Comparison of ENCODE assay signal across 9 mouse cellular contexts in the genomic region with DNA sequence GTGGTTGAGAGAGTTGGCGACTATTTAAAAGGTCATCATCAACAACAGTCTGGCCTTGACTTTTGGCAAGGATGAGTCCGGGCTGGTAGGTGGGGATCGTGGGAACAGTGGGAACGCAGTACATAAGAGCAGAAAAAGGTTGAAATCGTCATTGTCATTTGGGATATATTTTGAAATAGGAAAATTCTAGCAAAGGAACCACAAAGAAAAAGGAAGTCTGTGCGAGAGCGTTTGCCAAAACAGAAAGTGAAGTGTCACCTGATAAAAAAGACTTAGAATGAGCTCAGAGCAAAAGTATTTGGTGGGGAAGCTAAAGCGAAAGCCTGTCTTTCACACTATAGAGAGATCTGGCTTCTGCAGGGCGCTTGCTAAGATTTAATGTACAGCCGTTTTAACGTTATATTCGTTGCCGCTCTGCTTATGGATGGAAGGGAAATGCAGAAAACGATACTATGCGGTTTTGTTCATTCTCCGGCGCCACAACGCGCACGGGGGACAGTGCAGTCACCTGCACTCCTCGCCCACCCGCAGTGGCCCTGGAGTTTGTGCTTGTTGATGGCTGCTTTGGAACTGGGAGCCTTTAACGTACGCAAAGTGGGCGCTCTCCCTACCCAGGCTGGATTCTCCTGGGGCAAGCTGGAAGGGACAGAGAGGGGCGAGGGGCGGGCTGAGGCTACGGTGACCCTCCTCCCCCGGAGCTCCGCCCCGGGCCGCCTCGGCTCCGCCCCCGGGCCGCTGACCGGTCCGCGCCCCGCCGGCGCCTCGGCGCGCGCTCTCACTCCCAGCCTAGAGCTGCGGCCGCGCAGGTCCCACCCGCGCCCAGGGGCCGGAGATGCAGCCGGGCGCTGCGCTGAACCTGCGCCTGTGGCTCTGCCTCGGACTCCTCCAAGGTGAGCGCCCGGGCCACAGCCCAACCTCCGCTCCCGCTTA. TPM values are rescaled to one million over a fixed set of nuclear protein-coding genes. Genes with fewer than 3 reads are reported as not detected.
DNase-seq lines count a peak whose midpoint lies in the region; ATAC-seq and TF ChIP-seq lines count a peak whose summit lies in the region.
"Not testable (repeated sequence)": the region's sequence is repeated elsewhere in the genome, so short reads cannot be mapped to it uniquely, and the experiment has no call there.
"Had no signal": no experiment of that assay in that cellular context is flagged by ENCODE, and none has a peak within 500 bp of the region (broad histone marks: within the 10 kb centered on the region; RNA-seq: fewer than 3 reads in every experiment).

TSS of gene Flt4 (plus strand) at position 326 of the 930 bp plus-strand sequence.

- H3K9ac ChIP-seq in forebrain, embryonic 13.5 days = 0 out of 2 replicates have a peak within 1 kb of the TSS, but pooled peaks have one; percentile 34
- H3K9ac ChIP-seq in heart, embryonic 16.5 days (ENCODE audit: low read length) = peak within 1 kb of the TSS; percentile 72
- not testable (repeated sequence) for H3K9ac ChIP-seq in intestine, postnatal 0 days (ENCODE audit: low read depth, low read length); limb, embryonic 15.5 days

- H3ac ChIP-seq in C2C12 (ENCODE audit: control insufficient read depth, insufficient read length, low read depth) = not testable (repeated sequence)

- H3K36me3 ChIP-seq in C2C12 (ENCODE audit: control insufficient read depth, insufficient read depth); forebrain, embryonic 13.5 days (ENCODE audit: poor library complexity, severe bottlenecking); heart, embryonic 16.5 days (ENCODE audit: control insufficient read depth, insufficient read depth); intestine, postnatal 0 days (ENCODE audit: control insufficient read depth, insufficient read depth); limb, embryonic 15.5 days: not testable (repeated sequence)

- peak within 1 kb of the TSS; percentile 64 for H3K4me2 ChIP-seq in forebrain, embryonic 13.5 days
- peak within 1 kb of the TSS; percentile 82 for H3K4me2 ChIP-seq in heart, embryonic 16.5 days (ENCODE audit: low read depth, low read length)
- H3K4me2 ChIP-seq in intestine, postnatal 0 days (replicated peaks; ENCODE audit: low read depth) = peak within 1 kb of the TSS; percentile 69
- peak within 1 kb of the TSS; percentile 75 for H3K4me2 ChIP-seq in limb, embryonic 15.5 days

- H3K4me3 ChIP-seq in C2C12 (ENCODE audit: insufficient read depth, poor library complexity, severe bottlenecking) = peak within 1 kb of the TSS; percentile 11
- H3K4me3 ChIP-seq in bone marrow, adult 2 months (replicated peaks; ENCODE audit: control insufficient read depth, low read depth, low read length) = peak within 1 kb of the TSS; percentile 12
- peak within 1 kb of the TSS; percentile 43 for H3K4me3 ChIP-seq in forebrain, embryonic 13.5 days
- H3K4me3 ChIP-seq in heart, embryonic 16.5 days (ENCODE audit: low read length) = peak within 1 kb of the TSS; percentile 64
- peak within 1 kb of the TSS; percentile 43 for H3K4me3 ChIP-seq in intestine, postnatal 0 days (ENCODE audit: low read depth, low read length)
- H3K4me3 ChIP-seq in limb, embryonic 15.5 days = peak within 1 kb of the TSS; percentile 46

- not testable (repeated sequence) for H3K79me2 ChIP-seq in C2C12 (ENCODE audit: control insufficient read depth, insufficient read depth)

- 1% methylated on average over 60 of the region's 61 CpGs for WGBS in bone marrow, adult 2 months
- WGBS in forebrain, embryonic 13.5 days = 5% methylated on average over 49 of the region's 61 CpGs
- 3% methylated on average over 50 of the region's 61 CpGs for WGBS in heart, embryonic 16.5 days
- WGBS in intestine, postnatal 0 days = 5% methylated on average over 51 of the region's 61 CpGs
- 6% methylated on average over 40 of the region's 61 CpGs for WGBS in limb, embryonic 15.5 days

- ATAC-seq in forebrain, embryonic 13.5 days = peak; percentile 82
- ATAC-seq in heart, embryonic 16.5 days (replicated peaks; ENCODE audit: extremely low read depth, insufficient read depth, low FRiP score) = peak; percentile 84
- peak; percentile 19; the same call in 1 of the 2 replicates for ATAC-seq in intestine, postnatal 0 days
- not testable (repeated sequence) for ATAC-seq in limb, embryonic 15.5 days (ENCODE audit: insufficient number of reproducible peaks, low FRiP score, low TSS enrichment, low read depth)
- peak; percentile 62 for ATAC-seq in megakaryocyte, adult 5-6 weeks (ENCODE audit: poor library complexity, severe bottlenecking)

- H3K27me3 ChIP-seq in C2C12 (ENCODE audit: control insufficient read depth, insufficient read depth, insufficient read length) = peaks cover 34% of the 10 kb centered on the region
- peaks cover 59% of the 10 kb centered on the region for H3K27me3 ChIP-seq in forebrain, embryonic 13.5 days
- H3K27me3 ChIP-seq in heart, embryonic 16.5 days (ENCODE audit: control insufficient read depth, insufficient read depth, low read length); intestine, postnatal 0 days (replicated peaks; ENCODE audit: control insufficient read depth, insufficient read depth, low read length): not testable (repeated sequence)
- peaks cover 44% of the 10 kb centered on the region for H3K27me3 ChIP-seq in limb, embryonic 15.5 days

- H3K9me3 ChIP-seq in forebrain, embryonic 13.5 days (replicated peaks); heart, embryonic 16.5 days (replicated peaks; ENCODE audit: control insufficient read depth, low read length); intestine, postnatal 0 days (ENCODE audit: control insufficient read depth); limb, embryonic 15.5 days: not testable (repeated sequence)

- TF ChIP-seq POLR2A in bone marrow, adult 2 months (IDR thresholded peaks at IDR 0.05; ENCODE audit: borderline replicate concordance, control insufficient read depth, low read depth, low read length) = not testable (repeated sequence)

- not testable (repeated sequence) for H3K79me3 ChIP-seq in C2C12 (ENCODE audit: low read depth)

- H3K4me1 ChIP-seq in bone marrow, adult 2 months (ENCODE audit: control insufficient read depth, insufficient read depth, low read length); heart, embryonic 16.5 days (ENCODE audit: control insufficient read depth, insufficient read depth, low read length); intestine, postnatal 0 days (replicated peaks; ENCODE audit: control insufficient read depth, insufficient read depth, low read length): not testable (repeated sequence)
- peaks cover 10% of the 10 kb centered on the region; the same call in 1 of the 2 replicates for H3K4me1 ChIP-seq in forebrain, embryonic 13.5 days
- peaks cover 14% of the 10 kb centered on the region for H3K4me1 ChIP-seq in limb, embryonic 15.5 days

- peak; percentile 45 for DNase-seq in ovary, postnatal 36 days (ENCODE audit: low spot score)

- not testable (repeated sequence) for TF ChIP-seq CTCF in C2C12 (IDR thresholded peaks at IDR 0.05; ENCODE audit: control insufficient read depth, insufficient read depth, insufficient read length); bone marrow, adult 2 months (IDR thresholded peaks at IDR 0.05; ENCODE audit: control insufficient read depth, insufficient read depth, low read length); intestine, postnatal 0 days (IDR thresholded peaks at IDR 0.05; ENCODE audit: low read depth)

- H3K27ac ChIP-seq in bone marrow, adult 2 months (ENCODE audit: control insufficient read depth, insufficient read depth, low read depth, low read length, poor library complexity); forebrain, embryonic 13.5 days; intestine, postnatal 0 days (ENCODE audit: low read depth, low read length); limb, embryonic 15.5 days: not testable (repeated sequence)
- peak within 1 kb of the TSS; percentile 27; the same call in 1 of the 2 replicates for H3K27ac ChIP-seq in heart, embryonic 16.5 days (ENCODE audit: low read length)

RNA-seq across cellular contexts. Expression of gene Flt4, which starts in this region (rescaled TPM):
- 0.02 TPM for polyA plus RNA-seq in C2C12 (2012; fragmentation: generic; extraction: Trizol)
- 4.3 and 4.9 TPM in 2 replicates for polyA plus RNA-seq in bone marrow, adult 2 months (2011; ENCODE audit: insufficient read depth, insufficient read length, low replicate concordance, missing spikeins)
- polyA plus RNA-seq in forebrain, embryonic 13.5 days (2015; fragmentation: Nextera tagmentation; extraction: Ambion mirVana) = 1.5 TPM in 2 replicates
- polyA plus RNA-seq in heart, embryonic 16.5 days (2015; fragmentation: Nextera tagmentation; extraction: Ambion mirVana) = 6.1 and 7.4 TPM in 2 replicates
- 3.9 and 4.0 TPM in 2 replicates for polyA plus RNA-seq in intestine, postnatal 0 days (2015; fragmentation: Nextera tagmentation; extraction: Ambion mirVana)
- polyA plus RNA-seq in limb, embryonic 15.5 days (2015; fragmentation: Nextera tagmentation; extraction: Ambion mirVana) = 5.5 and 5.6 TPM in 2 replicates
- 0.09 TPM in 1 of 2 replicates, not detected in the other for total RNA-seq in megakaryocyte, adult 5-6 weeks (2015)
- total RNA-seq in megakaryocyte, adult 5-6 weeks (2017) = not detected in 2 replicates
- polyA plus RNA-seq: inflammation-experienced regulatory T-cells, adult 6 months had no signal

Comparison
In these comparisons a context has a peak if more than half of its experiments do, and no peak if none do; other contexts are left out.
1. Peak in ATAC-seq in megakaryocyte, adult 5-6 weeks; RNA of the gene not detected or under 1 TPM.
2. H3K4me3 ChIP-seq: peak in every context shown above with its lines; median percentile 64 in heart, embryonic 16.5 days; 46 in limb, embryonic 15.5 days; 43 in forebrain, embryonic 13.5 days; 43 in intestine, postnatal 0 days; 12 in bone marrow, adult 2 months; 11 in C2C12.